Mouse (Mus musculus) 416B (cell line): ENCODE results near the gene Fbxl8.

Experiments used
- DNase-seq: peaks from one replicate; pipeline ENCODE4 v3.0.0; 2011; ENCODE audit warnings: low read depth

The Fbxl8 gene

DNA sequence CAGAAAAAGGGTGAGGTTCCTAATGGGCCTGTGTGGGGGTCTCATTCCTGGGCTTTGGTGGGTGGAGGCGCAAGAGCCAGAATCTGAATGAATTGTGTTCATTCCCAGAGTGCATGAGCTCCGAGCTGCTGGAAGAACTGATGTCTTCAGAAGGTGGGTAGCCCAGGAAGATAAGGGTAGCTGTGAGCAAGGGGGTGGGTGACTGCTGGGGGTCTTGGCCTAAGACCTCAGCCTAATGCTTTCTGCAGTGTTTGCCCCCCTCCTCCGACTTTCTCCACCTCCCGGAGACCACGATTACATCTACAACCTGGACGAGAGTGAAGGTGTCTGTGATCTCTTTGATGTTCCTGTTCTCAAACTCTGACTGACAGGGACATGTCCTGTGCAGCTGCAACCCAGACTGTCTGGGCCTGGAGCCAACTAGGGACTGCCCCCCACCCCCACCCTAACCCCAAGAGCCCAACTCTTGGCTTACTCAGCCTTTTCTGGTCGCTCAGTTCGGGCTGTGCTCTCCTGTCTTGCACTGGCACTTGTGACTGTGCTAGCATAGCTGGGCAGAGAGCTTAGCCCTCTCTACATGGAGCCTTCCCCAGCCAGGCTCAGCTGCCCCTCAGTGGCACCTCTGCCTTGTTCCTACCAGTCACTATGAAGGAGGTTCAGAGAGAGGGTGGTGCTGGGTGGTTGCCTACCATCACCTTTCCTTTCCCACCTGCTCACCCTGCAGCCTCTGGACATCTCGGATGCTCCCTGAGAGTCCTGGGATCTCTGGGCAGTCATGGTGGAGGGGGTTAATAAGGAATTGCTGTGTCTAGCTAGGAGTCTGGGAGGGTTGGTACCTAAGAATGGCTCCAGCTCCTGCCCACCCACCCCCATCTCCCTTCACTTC lies 40.1 kb downstream of the Fbxl8 start:
- DNase-seq, result peak; percentile 47

- no peak for DNase-seq
Measured at GRCm38 (mm10) chr8:105305211-105306145, 41.0 kb downstream of the Fbxl8 start, which contains the start of gene Elmo3. Gene Elmo3, plus strand, starts transcription at chr8:105305601.

GRCm38 (mm10) chr8:105306146-105306691 lies 41.8 kb downstream of the Fbxl8 start:
- DNase-seq, result no peak

DNA sequence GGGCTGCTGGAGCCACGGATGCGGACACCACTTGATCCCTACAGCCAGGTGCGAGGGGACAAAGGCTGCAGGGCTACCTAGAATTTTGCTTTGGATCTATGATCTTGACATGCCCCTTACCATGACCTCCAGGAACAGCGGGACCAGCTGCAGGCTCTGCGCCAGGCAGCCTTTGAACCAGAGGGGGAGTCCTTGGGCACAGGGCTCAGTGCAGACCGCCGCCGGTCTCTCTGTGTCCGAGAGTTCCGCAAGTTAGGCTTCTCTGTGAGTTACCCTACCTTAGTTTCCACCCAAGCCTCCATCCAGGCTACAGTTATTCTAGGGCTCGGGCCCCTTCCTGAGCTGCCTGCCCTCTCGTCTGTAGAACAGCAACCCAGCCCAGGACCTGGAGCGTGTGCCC lies 43.2 kb downstream of the Fbxl8 start:
- no peak for DNase-seq

DNA sequence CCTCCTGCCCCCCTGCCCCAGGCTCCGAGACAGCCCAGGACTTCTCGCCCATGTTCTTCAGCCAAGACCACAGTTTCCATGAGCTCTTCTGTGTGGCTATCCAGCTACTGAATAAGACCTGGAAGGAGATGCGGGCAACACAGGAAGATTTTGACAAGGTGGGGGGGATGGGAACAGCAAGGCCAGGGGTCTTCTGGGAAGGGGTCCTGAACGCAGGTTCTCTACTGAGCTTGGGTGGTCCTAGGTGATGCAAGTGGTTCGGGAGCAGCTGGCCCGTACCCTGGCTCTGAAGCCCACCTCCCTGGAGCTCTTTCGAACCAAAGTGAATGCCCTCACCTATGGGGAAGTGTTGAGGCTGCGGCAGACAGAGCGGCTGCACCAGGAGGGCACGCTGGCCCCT lies 44.0 kb downstream of the Fbxl8 start:
- DNase-seq, result no peak

GRCm38 (mm10) chr8:105309142-105309847 lies 44.8 kb downstream of the Fbxl8 start:
- no peak for DNase-seq

DNA sequence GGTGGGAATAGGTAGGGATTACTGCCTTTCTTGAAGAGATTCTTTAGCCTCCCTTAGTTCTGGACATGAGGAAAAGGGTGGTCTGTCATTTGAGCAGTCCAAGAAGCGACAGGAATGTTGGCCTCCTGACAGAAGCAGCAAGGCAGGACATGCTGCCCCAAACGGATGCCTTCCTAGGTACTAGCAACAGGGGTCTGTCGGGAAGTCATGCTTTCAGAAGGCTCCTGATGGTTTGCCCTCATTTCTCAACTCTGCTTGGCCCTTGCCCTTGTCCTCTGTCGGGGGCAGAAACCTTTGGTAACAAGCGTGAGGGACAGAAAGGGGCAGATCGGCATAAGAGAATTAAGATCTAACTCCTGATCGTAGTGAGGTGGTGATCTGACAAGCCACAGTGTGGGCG lies 45.7 kb downstream of the Fbxl8 start:
- DNase-seq, result no peak

DNA sequence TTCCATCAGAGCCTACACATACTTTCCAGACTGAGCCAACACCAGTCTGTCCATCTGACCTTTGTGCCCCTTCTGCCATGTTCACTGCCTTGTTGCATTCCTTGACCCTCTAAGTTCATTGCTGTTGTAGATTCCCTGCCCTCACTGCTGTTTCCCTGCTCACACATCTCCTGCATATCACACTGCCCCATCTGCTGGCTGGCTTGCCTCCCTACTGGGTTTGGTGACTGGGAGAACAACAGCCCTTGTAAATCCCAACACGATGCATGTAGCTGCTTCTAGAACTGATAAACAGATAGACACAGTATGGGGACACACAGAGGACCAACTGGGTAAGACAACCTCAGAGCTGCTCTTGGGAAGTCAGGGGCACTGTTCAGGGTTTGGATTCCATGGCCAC lies 47.3 kb downstream of the Fbxl8 start:
- DNase-seq, result no peak

- no peak for DNase-seq
Measured at GRCm38 (mm10) chr8:105312891-105313481, 48.5 kb downstream of the Fbxl8 start.

DNA sequence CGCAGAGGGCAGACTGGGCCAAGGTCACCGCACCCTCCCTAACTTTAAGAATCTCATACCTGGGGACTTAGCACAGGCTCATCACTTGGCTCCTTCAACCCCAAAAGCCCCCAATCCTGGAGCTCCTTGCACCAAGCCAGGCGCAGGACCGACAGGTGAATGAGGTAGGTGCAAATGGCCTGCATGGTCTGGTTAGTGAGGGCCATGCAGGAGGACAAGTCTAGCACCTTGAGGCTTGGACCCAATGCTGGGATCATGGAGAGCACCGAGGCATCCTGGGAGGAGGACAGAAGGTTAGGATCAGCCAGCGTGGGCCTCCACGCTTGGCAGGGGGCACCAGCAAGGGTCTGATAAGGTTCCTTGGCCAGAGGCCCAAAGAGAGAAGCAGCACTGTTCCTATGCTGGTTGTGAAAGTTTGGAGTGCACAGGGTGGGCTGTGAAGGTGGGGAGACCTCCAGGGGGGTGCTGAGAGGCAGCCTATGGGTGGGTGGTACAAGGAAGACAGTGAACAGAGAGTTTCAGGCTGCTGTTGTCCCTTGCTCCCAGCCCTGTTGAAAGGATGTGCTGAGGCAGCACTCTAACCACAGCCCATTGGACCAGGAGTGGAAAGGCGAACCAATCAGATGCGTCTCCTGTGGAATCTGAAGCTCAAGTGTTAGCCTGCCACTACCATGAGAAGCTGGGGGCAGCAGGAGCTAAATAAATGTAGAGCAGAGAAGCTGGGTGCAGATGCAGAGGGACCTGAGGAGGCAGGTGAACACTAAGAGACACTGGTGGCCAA lies 49.4 kb downstream of the Fbxl8 start:
- DNase-seq, result no peak

- no peak for DNase-seq
Measured at GRCm38 (mm10) chr8:105315073-105315769, 50.8 kb downstream of the Fbxl8 start.

DNA sequence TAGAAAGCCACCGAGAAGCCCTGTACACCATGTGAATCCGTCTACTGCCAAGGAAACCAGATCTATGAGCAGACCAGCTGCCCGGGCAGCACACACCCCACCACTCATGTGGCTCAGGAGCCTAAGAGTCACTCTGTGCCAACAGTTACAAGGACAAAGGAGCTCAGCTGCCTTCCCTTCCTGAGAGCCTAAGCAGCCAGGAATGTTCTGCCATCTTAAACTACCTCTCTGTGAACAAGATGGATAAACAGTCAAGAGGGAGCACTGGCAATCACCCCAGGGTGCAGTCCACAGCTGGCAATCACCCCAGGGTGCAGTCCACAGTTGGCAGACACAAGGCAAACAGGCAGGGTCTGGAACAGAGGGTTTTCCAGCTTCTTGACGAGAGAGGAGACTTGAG lies 53.5 kb downstream of the Fbxl8 start:
- no peak for DNase-seq

- no peak for DNase-seq
Measured at GRCm38 (mm10) chr8:105318662-105319190, 54.3 kb downstream of the Fbxl8 start.
